Mouse (Mus musculus): ENCODE results near the gene Klk1b24. TPM values are rescaled to one million over a fixed set of nuclear protein-coding genes. Genes with fewer than 3 reads are reported as not detected.

Gene Klk1b24
- total and polyA plus RNA-seq, 3 experiments, result not detected

DNA sequence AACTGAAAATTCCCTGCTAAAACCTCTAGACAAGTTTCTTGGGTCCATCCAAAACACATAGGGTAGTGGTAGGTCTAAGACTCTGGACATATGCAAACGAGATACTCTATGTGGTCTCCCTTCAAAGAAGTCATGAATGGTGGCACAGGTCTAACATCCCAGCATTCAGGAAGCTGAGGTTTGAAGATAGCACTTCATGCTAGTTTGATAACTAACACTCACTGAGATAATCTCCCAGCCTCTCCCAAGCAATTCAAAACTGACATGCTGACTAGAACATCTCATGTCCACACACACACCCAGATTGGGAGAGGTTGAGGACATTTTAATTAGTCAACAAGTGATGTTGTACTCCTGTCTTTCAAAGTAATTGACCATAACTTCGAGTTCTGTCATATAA lies 51.9 kb downstream of the Klk1b24 start:
- no peak for TF ChIP-seq CHD1 (IDR thresholded peaks at IDR 0.05; ENCODE audit: low read depth, low read length)
- no peak for TF ChIP-seq ZNF384 (IDR thresholded peaks at IDR 0.05; ENCODE audit: low read depth, low read length)
- no peak for TF ChIP-seq CTCF (conservative IDR thresholded peaks at IDR 0.05 in 1 of 2, IDR thresholded peaks at IDR 0.05 in 1 of 2; ENCODE audit: low read depth in 2 of 2, low read length in 2 of 2)
- no peak for TF ChIP-seq JUND (conservative IDR thresholded peaks at IDR 0.05; ENCODE audit: low read depth, low read length)
- no peak for TF ChIP-seq NRF1 (IDR thresholded peaks at IDR 0.05; ENCODE audit: low read depth, low read length)
- TF ChIP-seq CHD2 (IDR thresholded peaks at IDR 0.05; ENCODE audit: low read length), result no peak
- dilution Hi-C loops (cut with MboI; ENCODE audit: extremely low pct_ligation_motif_present, extremely low pct_unique_long_range_greater_than_20kb, low sequenced_read_pairs), result no loop called here
- DNase-seq (ENCODE audit: extremely low read depth), result no peak

DNA sequence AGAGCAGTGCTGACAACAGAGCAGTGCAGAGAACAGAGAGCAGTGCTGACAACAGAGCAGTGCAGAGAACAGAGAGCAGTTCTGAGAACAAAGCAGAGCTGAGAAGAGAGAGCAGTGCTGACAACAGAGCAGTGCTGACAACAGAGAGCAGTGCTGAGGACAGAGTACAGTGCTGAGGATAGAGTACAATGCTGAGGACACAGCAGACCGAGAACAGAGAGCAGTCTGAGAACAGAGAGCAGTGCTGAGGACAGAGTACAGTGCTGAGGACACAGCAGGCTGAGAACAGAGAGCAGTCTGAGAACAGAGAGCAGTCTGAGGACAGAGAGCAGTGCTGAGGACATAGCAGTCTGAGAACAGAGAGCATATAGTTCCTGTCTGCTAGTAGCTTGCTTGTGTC lies 52.7 kb downstream of the Klk1b24 start:
- Histone ChIP-seq H3K9me3 (replicated peaks; ENCODE audit: low read length) (no peaks in the 10 kb centered on the region), H3K27ac (ENCODE audit: insufficient read depth, low read depth) (no peak overlapping the region), H3K79me2 (replicated peaks; ENCODE audit: control insufficient read depth, extremely low read depth, insufficient read depth, poor library complexity, severe bottlenecking) (0 out of 2 replicates have a peak, but pooled peaks cover 4% of the 10 kb centered on the region), H3K4me2 (ENCODE audit: insufficient read depth, low read depth, poor library complexity, severe bottlenecking) (no peak overlapping the region), H3K36me3 (replicated peaks in 1 of 2; ENCODE audit: control insufficient read depth in 1 of 2, insufficient read depth in 1 of 2, low read length in 1 of 2) (no peaks in the 10 kb centered on the region), H3K9ac (ENCODE audit: insufficient read depth, low read depth) (no peak overlapping the region), H3K4me1 (ENCODE audit: control insufficient read depth in 1 of 2, insufficient read depth in 2 of 2) (peaks cover 5 to 13% of the 10 kb centered on the region in 2 experiments), H3K27me3 (replicated peaks) (peaks cover 9% of the 10 kb centered on the region), H3K4me3 (replicated peaks in 1 of 3; ENCODE audit: low read depth in 2 of 3, low read length in 2 of 3, poor library complexity in 1 of 3) (no peak overlapping the region)
- in situ Hi-C loops (cut with MboI; ENCODE audit: low pct_ligation_motif_present, low pct_unique_long_range_greater_than_20kb, low sequenced_read_pairs) (no loop called here), dilution Hi-C loops (cut with MboI; ENCODE audit: extremely low pct_ligation_motif_present, extremely low pct_unique_long_range_greater_than_20kb, low sequenced_read_pairs) (no loop called here)
- no peak for TF ChIP-seq NRF1 (IDR thresholded peaks at IDR 0.05; ENCODE audit: low read depth, low read length)
- no peak for TF ChIP-seq JUND (conservative IDR thresholded peaks at IDR 0.05; ENCODE audit: low read depth, low read length)
- no peak for TF ChIP-seq MXI1 (IDR thresholded peaks at IDR 0.05; ENCODE audit: low read depth, low read length)
- no peak for TF ChIP-seq ELF1 (IDR thresholded peaks at IDR 0.05; ENCODE audit: low read depth, low read length)
- no peak for TF ChIP-seq ZMIZ1 (IDR thresholded peaks at IDR 0.05; ENCODE audit: low read depth, low read length)
- TF ChIP-seq PAX5 (IDR thresholded peaks at IDR 0.05; ENCODE audit: low read length), result no peak
- no peak for TF ChIP-seq HCFC1 (IDR thresholded peaks at IDR 0.05; ENCODE audit: low read depth, low read length)
- TF ChIP-seq MAZ (IDR thresholded peaks at IDR 0.05; ENCODE audit: low read depth, low read length), result no peak
- no peak for TF ChIP-seq MAFK (IDR thresholded peaks at IDR 0.05; ENCODE audit: insufficient replicate concordance, low read length)
- no peak for TF ChIP-seq RAD21 (IDR thresholded peaks at IDR 0.05; ENCODE audit: low read depth, low read length)
- TF ChIP-seq MAX (IDR thresholded peaks at IDR 0.05; ENCODE audit: low read length), result no peak
- TF ChIP-seq UBTF (IDR thresholded peaks at IDR 0.05; ENCODE audit: low read depth, low read length), result no peak
- no peak for TF ChIP-seq RCOR1 (conservative IDR thresholded peaks at IDR 0.05; ENCODE audit: low read depth, low read length)
- no peak for TF ChIP-seq POLR2A (IDR thresholded peaks at IDR 0.05; ENCODE audit: low read depth, low read length)
- TF ChIP-seq JUN (IDR thresholded peaks at IDR 0.05; ENCODE audit: insufficient read depth, low read depth, low read length), result no peak
- TF ChIP-seq SMC3 (IDR thresholded peaks at IDR 0.05; ENCODE audit: low read depth, low read length), result no peak
- no peak for TF ChIP-seq NELFE (IDR thresholded peaks at IDR 0.05; ENCODE audit: low read depth, low read length)
- TF ChIP-seq BHLHE40 (IDR thresholded peaks at IDR 0.05; ENCODE audit: low read depth, low read length), result no peak
- DNase-seq (ENCODE audit: extremely low read depth), result no peak

More for the DNA sequence above, 51.9 kb downstream of the Klk1b24 start:
- no peak overlapping the region for H3K27ac ChIP-seq (ENCODE audit: insufficient read depth, low read depth)
- no peaks in the 10 kb centered on the region for H3K79me2 ChIP-seq (replicated peaks; ENCODE audit: control insufficient read depth, extremely low read depth, insufficient read depth, poor library complexity, severe bottlenecking)
- H3K9ac ChIP-seq (ENCODE audit: insufficient read depth, low read depth), result no peak overlapping the region
- no peaks in the 10 kb centered on the region for H3K9me3 ChIP-seq (replicated peaks; ENCODE audit: low read length)
- H3K36me3 ChIP-seq (replicated peaks in 1 of 2; ENCODE audit: control insufficient read depth in 1 of 2, insufficient read depth in 1 of 2, low read length in 1 of 2), result no peaks in the 10 kb centered on the region
- H3K4me3 ChIP-seq (replicated peaks in 1 of 3; ENCODE audit: low read depth in 2 of 3, low read length in 2 of 3, poor library complexity in 1 of 3), result no peak overlapping the region
- H3K4me1 ChIP-seq (ENCODE audit: control insufficient read depth in 1 of 2, insufficient read depth in 2 of 2), result peaks cover 0 to 6% of the 10 kb centered on the region in 2 experiments; a peak in 2 of 4 replicates
- peaks cover 9% of the 10 kb centered on the region for H3K27me3 ChIP-seq (replicated peaks)
- in situ Hi-C loops (cut with MboI; ENCODE audit: low pct_ligation_motif_present, low pct_unique_long_range_greater_than_20kb, low sequenced_read_pairs), result no loop called here
- H3K4me2 ChIP-seq (ENCODE audit: insufficient read depth, low read depth, poor library complexity, severe bottlenecking), result no peak overlapping the region
